Mouse (Mus musculus): Measurements from ENCODE around the gene Pxn. TPM values are rescaled to one million over a fixed set of nuclear protein-coding genes. Genes with fewer than 3 reads are reported as not detected.

Pxn gene
- polyA plus RNA-seq, 1 experiment from 2014 or later = 56.4 TPM

DNA sequence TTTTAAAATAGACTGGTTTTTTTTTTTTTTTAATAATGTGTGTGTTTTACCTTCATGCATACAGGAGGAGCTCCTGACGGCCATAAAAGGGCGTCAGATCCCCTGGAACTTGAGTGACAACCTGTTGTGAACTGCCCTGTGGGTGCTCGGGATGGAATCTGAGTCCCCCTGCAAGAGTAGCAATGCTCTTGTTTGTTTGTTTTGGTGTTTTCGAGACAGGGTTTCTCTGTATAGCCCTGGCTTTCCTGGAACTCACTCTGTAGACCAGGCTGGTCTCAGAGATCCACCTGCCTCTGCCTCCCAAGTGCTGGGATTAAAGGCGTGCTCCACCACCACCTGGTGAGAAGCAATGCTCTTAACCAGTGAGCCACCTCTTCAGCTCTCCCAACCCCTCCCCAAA lies 21.5 kb upstream of the Pxn start:
- H3K9me3 ChIP-seq (ENCODE audit: low read length) = no peaks in the 10 kb centered on the region
- no peak overlapping the region; the same call in 1 of the 2 replicates for H3K9ac ChIP-seq (replicated peaks; ENCODE audit: low read depth)
- no peak for DNase-seq (ENCODE audit: low spot score)
- peak overlapping the region; percentile 61; the same call in 1 of the 2 replicates for H3K4me2 ChIP-seq (replicated peaks; ENCODE audit: low read depth, low read length)
- H3K4me1 ChIP-seq (ENCODE audit: insufficient read depth, low read depth, low read length) = peaks cover 4% of the 10 kb centered on the region; the same call in 1 of the 2 replicates
- H3K36me3 ChIP-seq (ENCODE audit: insufficient read depth, low read length) = no peaks in the 10 kb centered on the region
- peak overlapping the region; percentile 42; the same call in 1 of the 2 replicates for H3K4me3 ChIP-seq (ENCODE audit: low read depth, low read length)
- no peak for ATAC-seq
- TF ChIP-seq EP300 (IDR thresholded peaks at IDR 0.05) = no peak
- TF ChIP-seq CTCF (IDR thresholded peaks at IDR 0.05) = no peak
- no peaks in the 10 kb centered on the region for H3K27me3 ChIP-seq (replicated peaks; ENCODE audit: insufficient read depth, low read length)
- peak overlapping the region; percentile 84; the same call in 1 of the 2 replicates for H3K27ac ChIP-seq (ENCODE audit: low read length)
- WGBS = 62% methylated on average over 5 of the region's 5 CpGs

DNA sequence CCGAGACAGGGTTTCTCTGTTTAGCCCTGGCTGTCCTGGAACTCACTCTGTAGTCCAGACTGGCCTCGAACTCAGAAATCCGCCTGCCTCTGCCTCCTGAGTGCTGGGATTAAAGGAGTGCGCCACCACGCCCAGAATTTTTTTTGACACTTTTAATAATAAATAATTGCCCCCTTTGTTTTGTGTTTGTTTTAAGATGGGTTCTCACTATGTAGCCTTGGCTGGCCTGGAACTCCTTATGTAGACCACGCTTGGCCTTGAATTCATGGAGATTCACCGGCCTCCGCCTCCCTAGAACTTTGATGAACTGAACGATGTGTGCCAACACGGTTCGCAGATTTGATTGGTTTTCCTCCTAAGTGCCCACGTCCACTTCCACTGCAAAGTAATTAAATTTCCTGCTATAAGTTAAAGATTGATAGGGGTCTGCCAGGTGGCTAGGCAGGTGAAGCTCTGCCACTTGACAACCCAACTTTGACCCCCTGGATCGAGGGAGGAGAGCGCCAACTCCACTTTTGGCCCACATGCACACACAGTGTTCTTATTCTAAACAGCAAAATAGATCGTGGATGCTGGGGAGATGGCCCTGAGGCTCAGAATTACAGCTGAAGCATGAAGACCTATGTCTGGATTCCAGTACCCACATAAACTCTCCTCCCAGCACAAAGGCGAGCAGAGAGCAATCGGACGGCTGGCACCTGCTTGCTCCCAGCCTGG lies 20.8 kb upstream of the Pxn start:
- DNase-seq (ENCODE audit: low spot score) = no peak
- Histone ChIP-seq H3K36me3 (ENCODE audit: insufficient read depth, low read length) (no peaks in the 10 kb centered on the region), H3K9me3 (ENCODE audit: low read length) (no peaks in the 10 kb centered on the region), H3K9ac (replicated peaks; ENCODE audit: low read depth) (no peak overlapping the region), H3K4me1 (ENCODE audit: insufficient read depth, low read depth, low read length) (peaks cover 4% of the 10 kb centered on the region; the same call in 1 of the 2 replicates), H3K4me3 (ENCODE audit: low read depth, low read length) (no peak overlapping the region), H3K4me2 (replicated peaks; ENCODE audit: low read depth, low read length) (no peak overlapping the region), H3K27ac (ENCODE audit: low read length) (no peak overlapping the region), H3K27me3 (replicated peaks; ENCODE audit: insufficient read depth, low read length) (no peaks in the 10 kb centered on the region)
- WGBS = 66% methylated on average over 18 of the region's 18 CpGs
- ATAC-seq = no peak
- TF ChIP-seq EP300 (IDR thresholded peaks at IDR 0.05) (no peak), CTCF (IDR thresholded peaks at IDR 0.05) (no peak)

DNA sequence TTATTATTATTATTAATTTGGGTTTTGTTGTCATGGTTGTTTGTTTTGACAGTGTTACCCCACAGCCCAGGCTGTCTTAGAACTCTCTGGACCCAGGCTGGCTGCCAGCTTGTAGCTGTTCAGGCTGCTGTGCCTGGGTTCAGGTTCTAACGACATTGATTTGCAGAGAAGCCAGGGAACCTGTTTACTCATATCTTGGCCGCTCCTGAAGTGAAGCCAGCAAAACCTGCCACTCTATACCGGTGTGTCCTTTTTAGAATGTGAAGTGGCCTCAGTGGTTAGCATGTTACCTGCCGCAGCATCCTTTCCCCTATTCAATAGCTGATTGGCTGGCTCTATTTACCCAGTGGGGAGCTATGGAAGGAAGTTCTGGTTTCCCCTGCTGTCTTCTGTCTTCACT lies 19.8 kb upstream of the Pxn start:
- Histone ChIP-seq H3K9ac (replicated peaks; ENCODE audit: low read depth) (no peak overlapping the region), H3K4me2 (replicated peaks; ENCODE audit: low read depth, low read length) (no peak overlapping the region), H3K4me1 (ENCODE audit: insufficient read depth, low read depth, low read length) (peaks cover 4% of the 10 kb centered on the region; the same call in 1 of the 2 replicates), H3K36me3 (ENCODE audit: insufficient read depth, low read length) (no peaks in the 10 kb centered on the region), H3K9me3 (ENCODE audit: low read length) (no peaks in the 10 kb centered on the region), H3K27me3 (replicated peaks; ENCODE audit: insufficient read depth, low read length) (no peaks in the 10 kb centered on the region), H3K4me3 (ENCODE audit: low read depth, low read length) (no peak overlapping the region), H3K27ac (ENCODE audit: low read length) (no peak overlapping the region)
- 39% methylated on average over 4 of the region's 4 CpGs for WGBS
- TF ChIP-seq CTCF (IDR thresholded peaks at IDR 0.05) = no peak
- no peak for TF ChIP-seq EP300 (IDR thresholded peaks at IDR 0.05)
- DNase-seq (ENCODE audit: low spot score) (no peak), ATAC-seq (no peak)

- Histone ChIP-seq H3K36me3 (ENCODE audit: insufficient read depth, low read length) (no peaks in the 10 kb centered on the region), H3K27ac (ENCODE audit: low read length) (no peak overlapping the region), H3K27me3 (replicated peaks; ENCODE audit: insufficient read depth, low read length) (no peaks in the 10 kb centered on the region), H3K4me3 (ENCODE audit: low read depth, low read length) (no peak overlapping the region), H3K9ac (replicated peaks; ENCODE audit: low read depth) (no peak overlapping the region), H3K4me1 (ENCODE audit: insufficient read depth, low read depth, low read length) (peaks cover 9% of the 10 kb centered on the region; the same call in 1 of the 2 replicates), H3K9me3 (ENCODE audit: low read length) (no peaks in the 10 kb centered on the region), H3K4me2 (replicated peaks; ENCODE audit: low read depth, low read length) (no peak overlapping the region)
- TF ChIP-seq CTCF (IDR thresholded peaks at IDR 0.05) (no peak), EP300 (IDR thresholded peaks at IDR 0.05) (no peak)
- DNase-seq (ENCODE audit: low spot score) (no peak), ATAC-seq (no peak)
- WGBS = 71% methylated on average over 8 of the region's 8 CpGs
Observed at GRCm38 (mm10) chr5:115487353-115487752, 19.1 kb upstream of the Pxn start.

DNA sequence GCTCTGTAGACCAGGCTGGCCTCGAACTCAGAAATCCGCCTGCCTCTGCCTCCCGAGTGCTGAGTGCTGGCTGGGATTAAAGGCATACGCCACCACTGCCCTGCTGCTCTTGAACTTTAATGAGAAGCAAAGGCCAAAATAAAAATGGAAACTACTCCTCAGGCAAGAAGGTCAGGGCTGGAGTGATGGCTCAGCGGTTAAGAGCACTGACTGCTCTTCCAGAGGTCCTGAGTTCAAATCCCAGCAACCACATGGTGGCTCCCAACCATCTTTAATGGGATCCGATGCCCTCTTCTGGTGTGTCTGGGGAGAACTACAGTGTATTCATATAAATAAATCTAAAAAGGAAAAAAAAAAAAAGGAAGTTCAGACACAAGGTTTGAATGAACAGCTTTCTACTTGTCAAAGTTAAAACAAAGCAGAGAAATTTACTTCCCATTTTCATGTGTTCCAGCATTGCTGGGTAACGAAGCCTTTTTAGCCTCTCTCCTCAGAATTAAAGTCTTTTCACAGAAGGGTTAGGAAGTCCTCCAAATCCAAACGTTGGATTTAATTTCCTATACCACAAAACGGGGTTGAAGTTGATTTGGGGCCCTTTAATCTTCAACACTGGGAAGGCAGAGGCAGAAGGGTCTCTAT lies 18.4 kb upstream of the Pxn start:
- H3K27me3 ChIP-seq (replicated peaks; ENCODE audit: insufficient read depth, low read length) = no peaks in the 10 kb centered on the region
- DNase-seq (ENCODE audit: low spot score) = no peak
- no peak overlapping the region for H3K4me2 ChIP-seq (replicated peaks; ENCODE audit: low read depth, low read length)
- peaks cover 9% of the 10 kb centered on the region; the same call in 1 of the 2 replicates for H3K4me1 ChIP-seq (ENCODE audit: insufficient read depth, low read depth, low read length)
- no peak for ATAC-seq
- H3K9ac ChIP-seq (replicated peaks; ENCODE audit: low read depth) = no peak overlapping the region
- H3K27ac ChIP-seq (ENCODE audit: low read length) = no peak overlapping the region
- no peaks in the 10 kb centered on the region for H3K36me3 ChIP-seq (ENCODE audit: insufficient read depth, low read length)
- no peak overlapping the region for H3K4me3 ChIP-seq (ENCODE audit: low read depth, low read length)
- WGBS = 70% methylated on average over 9 of the region's 9 CpGs
- TF ChIP-seq CTCF (IDR thresholded peaks at IDR 0.05) = no peak
- no peak for TF ChIP-seq EP300 (IDR thresholded peaks at IDR 0.05)
- no peaks in the 10 kb centered on the region for H3K9me3 ChIP-seq (ENCODE audit: low read length)

DNA sequence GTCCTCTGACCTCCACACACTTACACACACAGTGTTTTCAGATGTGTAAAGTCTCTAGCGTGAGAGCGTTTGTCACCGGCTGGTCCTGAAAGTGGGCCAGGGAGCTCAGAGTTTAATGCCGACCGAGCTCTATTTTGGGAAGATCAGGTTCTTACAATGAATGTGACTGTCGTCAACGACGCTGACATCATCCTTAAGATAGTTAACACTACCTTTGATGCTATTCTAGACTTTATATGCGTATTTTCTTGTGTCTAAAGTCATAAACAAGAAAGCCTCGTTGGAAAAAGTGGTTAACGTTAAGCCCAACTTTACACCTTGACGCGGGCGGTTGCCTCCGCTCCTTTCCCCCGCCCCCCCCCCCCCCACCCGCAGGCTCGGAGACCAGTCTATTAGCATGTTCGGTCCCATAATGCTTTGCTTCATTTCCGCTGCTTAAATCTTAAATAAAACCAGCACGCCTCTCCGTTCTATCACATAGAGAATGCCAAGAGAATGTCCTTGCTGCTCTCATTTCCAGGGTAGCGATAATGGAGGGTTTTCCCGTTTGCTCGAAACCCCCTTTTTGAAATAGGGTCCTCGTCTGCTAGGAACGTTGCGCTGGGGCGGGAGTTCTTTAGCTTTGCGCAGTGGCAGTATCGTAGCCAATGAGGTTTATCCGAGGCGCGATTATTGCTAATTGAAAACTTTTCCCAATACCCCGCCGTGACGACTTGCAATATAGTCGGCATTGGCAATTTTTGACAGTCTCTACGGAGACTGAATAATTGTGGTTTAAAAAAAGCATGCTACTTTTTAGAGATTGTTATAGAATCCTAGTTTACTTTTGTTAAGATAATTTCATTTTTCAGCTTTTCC lies 17.4 kb upstream of the Pxn start:
- peak; percentile 64 for ATAC-seq
- peak; percentile 87 for DNase-seq (ENCODE audit: low spot score)

More for the DNA sequence above, 17.4 kb upstream of the Pxn start:
- Histone ChIP-seq H3K4me1 (ENCODE audit: insufficient read depth, low read depth, low read length) (peaks cover 9% of the 10 kb centered on the region; the same call in 1 of the 2 replicates), H3K36me3 (ENCODE audit: insufficient read depth, low read length) (no peaks in the 10 kb centered on the region), H3K9me3 (ENCODE audit: low read length) (no peaks in the 10 kb centered on the region), H3K9ac (replicated peaks; ENCODE audit: low read depth) (peak overlapping the region; percentile 72), H3K27me3 (replicated peaks; ENCODE audit: insufficient read depth, low read length) (no peaks in the 10 kb centered on the region), H3K4me2 (replicated peaks; ENCODE audit: low read depth, low read length) (peak overlapping the region; percentile 63), H3K27ac (ENCODE audit: low read length) (peak overlapping the region; percentile 100), H3K4me3 (ENCODE audit: low read depth, low read length) (peak overlapping the region; percentile 36)
- TF ChIP-seq EP300 (IDR thresholded peaks at IDR 0.05) (peak; percentile 75), CTCF (IDR thresholded peaks at IDR 0.05) (no peak)
- under 1% methylated on average over 38 of the region's 39 CpGs for WGBS

All from lung, postnatal 0 days (tissue).